Mouse (Mus musculus): ENCODE data around the gene Fmn2. TPM values are rescaled to one million over a fixed set of nuclear protein-coding genes. Genes with fewer than 3 reads are reported as not detected.

Gene Fmn2
- 7.1 and 8.0 TPM in 2 replicates for polyA plus RNA-seq (2015; fragmentation: Nextera tagmentation; extraction: Ambion mirVana)

DNA sequence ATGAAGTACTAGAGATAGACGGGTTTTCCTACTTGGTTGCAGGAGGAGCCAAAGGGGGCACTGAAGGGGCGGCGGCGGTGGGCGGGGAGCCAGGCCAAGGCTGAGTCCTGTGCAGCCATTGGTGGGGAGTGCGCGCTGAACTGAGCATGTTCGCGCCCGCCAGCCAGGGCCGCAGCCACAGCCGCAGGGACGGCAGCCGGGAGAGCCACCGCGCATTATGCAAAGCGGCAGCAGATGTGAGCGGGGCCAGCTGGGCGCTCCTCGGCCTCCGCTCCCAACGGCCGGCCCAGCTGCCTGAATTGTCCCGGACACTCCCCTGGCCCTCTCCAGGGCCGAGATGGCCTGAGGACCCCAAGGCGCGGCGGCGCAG lies at the start of gene Fmn2:
Gene Fmn2 (plus strand): TSS at position 165 of the 370 bp plus-strand sequence.
- Histone ChIP-seq H3K4me3 (peak within 1 kb of the TSS; percentile 81), H3K36me3 (no peaks in the 10 kb centered on the region), H3K9ac (peak within 1 kb of the TSS; percentile 93), H3K9me3 (no peaks in the 10 kb centered on the region), H3K4me2 (peak within 1 kb of the TSS; percentile 90), H3K27me3 (no peaks in the 10 kb centered on the region), H3K27ac (replicated peaks) (peak within 1 kb of the TSS; percentile 91), H3K4me1 (replicated peaks) (peaks cover 26% of the 10 kb centered on the region)
- ATAC-seq (ENCODE audit: low FRiP score, low read depth): peak; percentile 95
- under 1% methylated on average over 27 of the region's 29 CpGs for WGBS

DNA sequence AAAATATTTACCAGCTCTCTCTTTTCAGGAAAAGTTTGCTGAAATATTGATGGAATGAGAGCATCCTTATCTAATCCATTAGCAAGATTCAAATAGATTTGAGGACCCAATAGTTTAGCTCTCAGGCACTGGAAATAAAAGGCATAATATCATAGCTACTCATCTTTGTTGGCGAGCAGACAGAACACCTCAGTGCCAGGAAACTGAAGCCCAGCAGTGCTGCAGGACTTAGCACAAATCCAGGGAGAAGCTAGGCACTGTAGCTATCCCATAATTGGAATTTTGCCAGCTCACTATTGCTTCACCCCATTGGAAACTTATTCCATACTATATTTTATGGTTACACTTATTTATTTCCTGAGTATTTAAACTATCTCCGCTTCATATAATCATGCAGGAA lies 46.5 kb upstream of the Fmn2 start:
- no peak for ATAC-seq (ENCODE audit: low FRiP score, low read depth)
- Histone ChIP-seq H3K4me3 (no peak overlapping the region), H3K27ac (replicated peaks) (no peak overlapping the region), H3K4me2 (no peak overlapping the region), H3K9me3 (no peaks in the 10 kb centered on the region), H3K27me3 (no peaks in the 10 kb centered on the region), H3K9ac (no peak overlapping the region), H3K4me1 (replicated peaks) (no peaks in the 10 kb centered on the region), H3K36me3 (no peaks in the 10 kb centered on the region)
- 77% methylated on average over 2 of the region's 2 CpGs for WGBS

DNA sequence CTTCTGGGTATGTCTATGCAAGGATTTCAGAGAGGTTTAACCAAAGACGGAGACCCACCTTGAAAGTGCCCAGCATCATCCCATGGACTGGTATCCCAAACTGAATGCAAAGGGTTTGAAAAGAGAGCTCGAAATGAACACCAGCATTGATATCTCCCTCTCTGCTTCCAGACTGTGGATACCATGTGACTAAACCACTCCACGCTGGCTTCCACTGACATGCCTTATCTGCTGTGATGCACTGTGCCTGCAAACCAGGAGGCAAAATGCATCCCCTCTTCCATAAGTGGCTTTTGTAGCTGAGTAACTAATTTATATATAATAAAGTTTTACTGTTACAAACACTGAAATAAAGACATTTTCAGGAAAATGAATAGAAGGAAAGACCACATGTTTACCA lies 36.2 kb upstream of the Fmn2 start:
- H3K4me2 ChIP-seq: no peak overlapping the region
- no peak overlapping the region for H3K9ac ChIP-seq
- no peaks in the 10 kb centered on the region for H3K9me3 ChIP-seq
- no peak overlapping the region for H3K4me3 ChIP-seq
- H3K27me3 ChIP-seq: no peaks in the 10 kb centered on the region
- 88% methylated on average over 3 of the region's 3 CpGs for WGBS
- no peaks in the 10 kb centered on the region for H3K4me1 ChIP-seq (replicated peaks)
- no peak overlapping the region for H3K27ac ChIP-seq (replicated peaks)
- no peaks in the 10 kb centered on the region for H3K36me3 ChIP-seq
- no peak for ATAC-seq (ENCODE audit: low FRiP score, low read depth)

GRCm38 (mm10) chr1:174466240-174466639 lies 35.4 kb upstream of the Fmn2 start:
- H3K9ac ChIP-seq: no peak overlapping the region
- H3K4me2 ChIP-seq: no peak overlapping the region
- WGBS: 40% methylated on average over 2 of the region's 2 CpGs
- no peak overlapping the region for H3K4me3 ChIP-seq
- no peaks in the 10 kb centered on the region for H3K9me3 ChIP-seq
- H3K27me3 ChIP-seq: no peaks in the 10 kb centered on the region
- H3K36me3 ChIP-seq: no peaks in the 10 kb centered on the region
- ATAC-seq (ENCODE audit: low FRiP score, low read depth): no peak
- H3K27ac ChIP-seq (replicated peaks): no peak overlapping the region
- H3K4me1 ChIP-seq (replicated peaks): no peaks in the 10 kb centered on the region

DNA sequence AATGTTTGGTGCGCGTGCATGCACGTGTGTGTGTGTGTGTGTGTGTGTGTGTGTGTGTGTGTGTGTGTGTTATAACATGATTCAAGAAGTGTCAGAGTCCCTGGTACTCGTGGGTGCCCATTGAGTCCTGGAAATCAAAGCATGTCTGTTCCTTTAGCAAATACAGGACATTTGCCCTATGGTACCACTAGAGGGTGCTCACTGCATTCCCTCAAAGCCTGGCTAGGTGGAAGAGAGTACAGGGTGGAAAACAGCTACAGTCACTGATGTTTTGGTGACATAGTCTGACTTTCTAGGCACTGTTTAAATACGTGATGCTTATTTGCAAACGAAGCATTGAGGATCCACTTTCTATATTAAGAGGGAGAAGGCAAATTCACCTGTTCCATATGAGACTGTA lies 31.9 kb upstream of the Fmn2 start:
- H3K4me3 ChIP-seq: no peak overlapping the region

GRCm38 (mm10) chr1:174482567-174482966 lies 19.1 kb upstream of the Fmn2 start:
- ATAC-seq (ENCODE audit: low FRiP score, low read depth): no peak
- no peaks in the 10 kb centered on the region for H3K9me3 ChIP-seq
- 95% methylated on average over 6 of the region's 6 CpGs for WGBS
- H3K9ac ChIP-seq: no peak overlapping the region
- no peak overlapping the region for H3K4me2 ChIP-seq
- no peak overlapping the region for H3K4me3 ChIP-seq
- H3K36me3 ChIP-seq: no peaks in the 10 kb centered on the region
- H3K27me3 ChIP-seq: no peaks in the 10 kb centered on the region
- no peak overlapping the region for H3K27ac ChIP-seq (replicated peaks)
- no peaks in the 10 kb centered on the region for H3K4me1 ChIP-seq (replicated peaks)

More for the DNA sequence above, 31.9 kb upstream of the Fmn2 start:
- ATAC-seq (ENCODE audit: low FRiP score, low read depth): peak; percentile 91
- H3K9ac ChIP-seq: no peak overlapping the region
- H3K9me3 ChIP-seq: no peaks in the 10 kb centered on the region
- no peak overlapping the region for H3K27ac ChIP-seq (replicated peaks)
- no peaks in the 10 kb centered on the region for H3K4me1 ChIP-seq (replicated peaks)
- H3K27me3 ChIP-seq: no peaks in the 10 kb centered on the region
- no peak overlapping the region for H3K4me2 ChIP-seq
- 3% methylated on average over 6 of the region's 6 CpGs for WGBS
- no peaks in the 10 kb centered on the region for H3K36me3 ChIP-seq

DNA sequence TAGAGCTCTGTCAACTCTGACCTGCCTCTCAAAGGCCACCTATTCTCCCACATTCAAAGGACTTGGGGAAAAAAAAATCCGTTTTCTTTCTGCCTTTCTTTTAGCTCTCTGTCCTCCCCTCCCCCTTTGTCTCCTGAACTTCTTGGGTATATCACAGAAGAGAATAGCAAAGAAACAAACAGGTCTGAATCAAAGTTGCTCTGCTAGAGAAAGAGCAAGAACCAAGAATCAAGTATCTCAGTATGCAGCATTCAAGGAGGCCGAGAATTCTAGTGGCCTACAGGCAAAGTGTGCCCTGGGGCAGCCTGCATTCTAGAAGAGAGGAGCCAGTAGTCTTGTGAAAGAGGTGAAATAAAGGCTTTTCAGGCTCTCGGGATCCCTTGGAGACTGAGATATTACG lies 1.6 kb upstream of the Fmn2 start:
- Histone ChIP-seq H3K27ac (replicated peaks) (no peak overlapping the region), H3K9me3 (no peaks in the 10 kb centered on the region), H3K4me2 (no peak overlapping the region), H3K4me1 (replicated peaks) (peaks cover 14% of the 10 kb centered on the region), H3K27me3 (no peaks in the 10 kb centered on the region), H3K9ac (no peak overlapping the region), H3K4me3 (no peak overlapping the region), H3K36me3 (no peaks in the 10 kb centered on the region)
- 12% methylated on average over 4 of the region's 4 CpGs for WGBS
- no peak for ATAC-seq (ENCODE audit: low FRiP score, low read depth)

GRCm38 (mm10) chr1:174501011-174501410 lies 614 bp upstream of the Fmn2 start:
- Histone ChIP-seq H3K4me2 (peak overlapping the region; percentile 90), H3K27me3 (no peaks in the 10 kb centered on the region), H3K4me3 (no peak overlapping the region; the same call in 1 of the 2 replicates), H3K27ac (replicated peaks) (no peak overlapping the region), H3K9me3 (no peaks in the 10 kb centered on the region), H3K36me3 (no peaks in the 10 kb centered on the region), H3K9ac (no peak overlapping the region), H3K4me1 (replicated peaks) (peaks cover 20% of the 10 kb centered on the region)
- 11% methylated on average over 1 of the region's 1 CpGs for WGBS
- ATAC-seq (ENCODE audit: low FRiP score, low read depth): no peak

DNA sequence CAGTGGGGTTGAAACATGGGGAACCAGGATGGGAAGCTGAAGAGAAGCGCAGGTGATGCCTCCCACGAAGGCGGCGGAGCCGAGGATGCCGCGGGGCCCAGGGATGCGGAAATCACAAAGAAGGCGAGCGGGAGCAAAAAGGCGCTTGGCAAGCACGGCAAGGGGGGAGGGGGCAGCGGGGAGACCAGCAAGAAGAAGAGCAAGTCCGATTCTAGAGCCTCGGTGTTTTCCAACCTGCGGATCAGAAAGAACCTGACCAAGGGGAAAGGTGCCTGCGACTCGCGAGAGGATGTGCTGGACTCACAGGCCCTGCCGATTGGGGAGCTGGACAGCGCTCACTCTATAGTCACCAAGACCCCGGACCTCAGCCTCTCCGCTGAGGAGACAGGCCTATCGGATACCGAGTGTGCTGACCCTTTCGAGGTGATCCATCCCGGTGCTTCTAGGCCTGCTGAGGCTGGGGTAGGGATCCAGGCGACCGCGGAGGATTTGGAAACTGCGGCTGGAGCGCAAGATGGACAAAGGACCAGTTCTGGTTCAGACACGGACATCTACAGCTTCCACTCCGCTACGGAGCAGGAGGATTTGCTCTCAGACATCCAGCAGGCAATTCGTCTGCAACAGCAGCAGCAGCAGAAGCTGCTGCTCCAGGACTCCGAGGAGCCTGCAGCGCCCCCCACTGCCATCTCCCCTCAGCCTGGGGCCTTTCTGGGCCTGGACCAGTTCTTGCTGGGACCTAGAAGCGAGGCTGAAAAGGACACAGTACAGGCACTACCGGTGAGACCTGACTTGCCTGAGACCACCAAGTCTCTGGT lies 613 bp downstream of the Fmn2 start:
- Histone ChIP-seq H3K27ac (replicated peaks) (peak overlapping the region; percentile 91), H3K9ac (peak overlapping the region; percentile 93), H3K4me3 (peak overlapping the region; percentile 81), H3K4me2 (peak overlapping the region; percentile 90), H3K36me3 (no peaks in the 10 kb centered on the region), H3K9me3 (no peaks in the 10 kb centered on the region), H3K4me1 (replicated peaks) (peaks cover 32% of the 10 kb centered on the region), H3K27me3 (no peaks in the 10 kb centered on the region)
- ATAC-seq (ENCODE audit: low FRiP score, low read depth): peak; percentile 54
- WGBS: under 1% methylated on average over 40 of the region's 40 CpGs

- peak; percentile 72 for ATAC-seq (ENCODE audit: low FRiP score, low read depth)
- H3K27ac ChIP-seq (replicated peaks): peak overlapping the region; percentile 91
- H3K36me3 ChIP-seq: no peaks in the 10 kb centered on the region
- H3K9me3 ChIP-seq: no peaks in the 10 kb centered on the region
- H3K9ac ChIP-seq: peak overlapping the region; percentile 93
- H3K4me3 ChIP-seq: peak overlapping the region; percentile 81
- peak overlapping the region; percentile 90 for H3K4me2 ChIP-seq
- under 1% methylated on average over 53 of the region's 53 CpGs for WGBS
- H3K4me1 ChIP-seq (replicated peaks): peaks cover 39% of the 10 kb centered on the region
- no peaks in the 10 kb centered on the region for H3K27me3 ChIP-seq
These were observed 1.5 kb downstream of the Fmn2 start for GRCm38 (mm10) chr1:174502846-174503745.

GRCm38 (mm10) chr1:174508571-174509110 lies 7.0 kb downstream of the Fmn2 start:
- no peaks in the 10 kb centered on the region for H3K27me3 ChIP-seq
- ATAC-seq (ENCODE audit: low FRiP score, low read depth): 0 out of 2 replicates have a peak, but pooled peaks have one; percentile 8
- H3K36me3 ChIP-seq: no peaks in the 10 kb centered on the region
- no peak overlapping the region for H3K27ac ChIP-seq (replicated peaks)
- H3K4me1 ChIP-seq (replicated peaks): peaks cover 46% of the 10 kb centered on the region
- 56% methylated on average over 13 of the region's 13 CpGs for WGBS
- no peak overlapping the region for H3K4me2 ChIP-seq
- no peaks in the 10 kb centered on the region for H3K9me3 ChIP-seq
- no peak overlapping the region for H3K9ac ChIP-seq
- no peak overlapping the region for H3K4me3 ChIP-seq

GRCm38 (mm10) chr1:174513419-174513818 lies 11.8 kb downstream of the Fmn2 start:
- no peak for ATAC-seq (ENCODE audit: low FRiP score, low read depth)
- Histone ChIP-seq H3K27me3 (no peaks in the 10 kb centered on the region), H3K4me2 (no peak overlapping the region), H3K4me1 (replicated peaks) (peaks cover 6% of the 10 kb centered on the region; the same call in 1 of the 2 replicates), H3K4me3 (no peak overlapping the region), H3K27ac (replicated peaks) (no peak overlapping the region), H3K9me3 (no peaks in the 10 kb centered on the region), H3K9ac (no peak overlapping the region), H3K36me3 (no peaks in the 10 kb centered on the region)
- WGBS: 92% methylated on average over 7 of the region's 7 CpGs
